Mouse (Mus musculus) cerebellum, adult 8-10 months (tissue): ENCODE measurements around the gene Cps1.
A peak's percentile ranks its signal among the peaks of the same experiment; 100 is the strongest.

Experiments
- DNase-seq: peaks from one replicate; pipeline ENCODE4 v3.0.0; 2022

Gene Cps1

GRCm38 (mm10) chr1:67122797-67123196 lies at the start of gene Cps1:
Cps1 (plus strand) TSS chr1:67123026.
- DNase-seq, result no peak

DNA sequence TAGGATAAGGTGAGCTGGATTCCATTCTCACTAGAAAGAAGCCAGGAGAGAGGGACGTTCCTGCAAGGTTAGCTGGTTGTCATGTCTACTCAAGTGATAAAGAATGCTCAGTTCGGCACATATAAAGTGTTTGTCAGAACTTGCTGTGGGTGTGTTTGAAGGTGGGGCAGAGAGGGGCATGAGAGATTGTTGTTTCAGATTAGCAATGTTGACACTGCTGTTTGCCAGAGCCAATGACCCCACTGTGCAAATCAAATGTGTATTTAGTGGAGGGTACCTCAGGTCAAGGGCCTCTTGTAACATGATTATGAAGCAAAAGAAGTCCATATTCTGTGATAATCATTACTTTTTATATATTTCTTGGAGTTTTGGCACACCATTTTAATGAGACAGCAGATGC lies 45.1 kb upstream of the Cps1 start:
- no peak for DNase-seq

- no peak for DNase-seq
These were observed 44.2 kb upstream of the Cps1 start for GRCm38 (mm10) chr1:67078666-67079065.

- no peak for DNase-seq
These were observed 43.7 kb upstream of the Cps1 start for GRCm38 (mm10) chr1:67079146-67079545.

DNA sequence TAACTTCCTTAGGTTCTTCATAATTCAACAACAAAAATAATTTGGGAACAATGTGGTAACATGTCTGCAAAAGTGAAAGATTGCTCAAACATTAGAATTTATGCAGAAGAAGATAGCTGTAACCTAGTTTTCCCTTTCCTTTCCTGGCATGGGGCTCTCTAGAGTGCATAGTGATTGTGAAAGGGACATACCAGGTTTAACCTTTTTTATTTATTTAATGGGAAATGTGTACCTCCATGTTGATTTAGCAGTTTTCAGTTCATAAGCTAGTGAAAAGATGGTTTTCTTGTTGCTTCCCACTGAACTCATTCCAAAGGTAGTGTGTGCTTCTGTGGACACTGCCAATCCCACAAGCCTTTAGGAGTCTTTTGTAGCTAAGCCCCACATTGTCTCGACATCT lies 30.4 kb upstream of the Cps1 start:
- no peak for DNase-seq

- no peak for DNase-seq
These were observed 23.6 kb upstream of the Cps1 start for GRCm38 (mm10) chr1:67099215-67099614.

DNA sequence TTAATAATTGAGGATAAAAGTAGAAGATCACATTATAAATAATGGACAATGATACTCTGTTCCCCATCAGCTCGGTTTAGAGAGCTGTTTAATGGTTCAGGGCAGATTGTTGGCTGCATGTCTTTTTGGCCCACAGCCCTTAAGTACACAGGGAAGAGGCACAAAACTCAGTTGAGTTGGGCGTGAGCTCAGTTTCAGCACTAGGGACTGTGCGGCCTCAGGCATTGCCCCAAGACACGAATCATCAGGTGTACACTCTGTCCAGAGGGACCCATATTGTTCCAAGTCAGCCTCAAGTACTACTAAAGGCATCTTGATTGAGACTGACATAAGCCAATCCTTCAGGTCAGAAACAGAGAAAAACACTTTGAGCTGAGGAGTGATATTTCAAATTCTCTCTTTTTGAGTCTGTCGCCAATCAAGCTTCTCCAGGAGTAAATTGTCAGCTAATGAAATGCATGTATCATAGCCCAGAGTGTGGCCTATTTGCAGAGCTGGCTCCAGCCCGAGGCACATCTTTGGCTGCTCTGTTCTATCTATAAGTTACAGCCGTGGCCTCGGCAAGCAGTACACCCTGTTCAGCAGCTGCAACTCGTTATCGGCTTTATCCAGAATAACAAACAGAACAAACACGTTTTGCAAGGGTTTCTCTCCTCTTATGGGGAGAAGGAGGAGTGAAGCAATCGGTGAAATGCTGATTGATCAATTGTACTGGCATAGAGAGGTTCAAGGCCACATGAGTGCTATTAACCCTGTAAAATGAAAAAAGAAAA lies 19.2 kb upstream of the Cps1 start:
- DNase-seq, result no peak

GRCm38 (mm10) chr1:67111621-67112298 lies 11.1 kb upstream of the Cps1 start:
- no peak for DNase-seq

DNA sequence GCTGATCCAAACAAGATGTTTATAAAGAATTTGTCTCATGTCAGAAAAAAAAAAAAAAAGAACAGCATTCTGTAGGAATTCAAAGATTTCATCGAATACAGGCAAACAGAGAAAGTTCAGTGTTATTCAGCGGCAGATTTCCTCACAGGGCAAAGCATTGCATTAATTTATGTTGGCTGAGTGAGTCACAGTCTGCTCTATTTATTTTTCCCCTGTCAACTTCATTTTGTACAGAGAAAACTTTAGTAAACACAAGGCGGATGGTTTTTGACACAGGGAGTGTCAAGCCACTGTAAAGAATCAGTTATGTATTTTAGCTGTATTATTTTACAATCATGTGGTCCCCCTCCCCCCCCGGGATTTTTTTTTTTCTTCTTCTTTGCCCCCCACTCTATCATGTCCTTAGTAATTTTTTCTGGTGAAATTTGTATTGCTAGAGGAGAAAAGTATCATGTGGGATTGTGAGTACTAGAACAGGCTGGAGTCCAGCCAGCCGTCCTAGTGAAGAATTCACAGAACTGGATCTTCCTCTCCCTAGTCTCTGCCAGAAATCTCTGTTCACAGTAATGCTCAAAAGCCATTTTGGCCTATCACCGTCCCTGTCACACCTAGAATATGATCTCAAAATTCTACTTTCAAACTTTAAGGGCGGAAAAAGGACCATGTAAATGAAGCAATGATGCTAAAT lies 9.3 kb upstream of the Cps1 start:
- DNase-seq, result no peak

DNA sequence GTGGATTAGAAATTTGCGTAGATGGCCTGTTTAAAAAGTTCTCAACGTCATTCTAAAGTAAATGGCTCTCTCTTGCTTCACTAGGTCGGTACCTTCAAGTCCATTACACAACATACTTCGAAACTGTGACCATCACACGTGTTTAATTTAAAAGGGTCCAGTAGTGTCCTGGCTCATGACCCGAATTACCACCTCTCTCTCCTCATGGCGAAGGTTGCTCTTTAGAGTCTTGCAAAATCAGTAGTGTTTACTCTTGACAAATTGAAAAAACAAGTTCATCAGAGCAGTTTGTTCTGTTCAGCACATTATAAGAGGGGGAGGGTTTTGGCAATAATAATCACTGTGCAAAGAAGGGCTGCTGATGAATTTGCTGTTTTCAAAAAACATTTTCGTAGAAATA lies 6.3 kb upstream of the Cps1 start:
- DNase-seq, result no peak

DNA sequence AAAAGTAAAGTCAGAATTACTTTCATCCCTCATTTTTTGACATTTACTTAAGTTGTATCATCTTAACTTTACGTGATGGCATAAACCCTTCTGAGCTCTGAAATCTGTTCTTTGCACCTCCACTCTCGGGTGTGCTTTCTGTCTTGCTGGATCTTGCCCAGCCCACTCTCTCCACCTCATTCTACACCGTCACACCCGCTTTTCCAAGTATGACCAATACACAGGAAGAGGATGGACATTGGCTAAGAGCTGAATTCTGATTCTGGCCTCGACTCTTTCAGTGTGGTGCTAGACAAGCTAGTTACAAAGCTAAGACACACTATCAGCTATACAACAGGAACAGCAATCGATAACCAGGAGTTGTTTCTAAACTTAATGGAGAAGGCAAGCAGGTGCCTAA lies 5.0 kb upstream of the Cps1 start:
- no peak for DNase-seq

- DNase-seq, result no peak
These were observed 2.6 kb downstream of the Cps1 start for GRCm38 (mm10) chr1:67125433-67125832.

DNA sequence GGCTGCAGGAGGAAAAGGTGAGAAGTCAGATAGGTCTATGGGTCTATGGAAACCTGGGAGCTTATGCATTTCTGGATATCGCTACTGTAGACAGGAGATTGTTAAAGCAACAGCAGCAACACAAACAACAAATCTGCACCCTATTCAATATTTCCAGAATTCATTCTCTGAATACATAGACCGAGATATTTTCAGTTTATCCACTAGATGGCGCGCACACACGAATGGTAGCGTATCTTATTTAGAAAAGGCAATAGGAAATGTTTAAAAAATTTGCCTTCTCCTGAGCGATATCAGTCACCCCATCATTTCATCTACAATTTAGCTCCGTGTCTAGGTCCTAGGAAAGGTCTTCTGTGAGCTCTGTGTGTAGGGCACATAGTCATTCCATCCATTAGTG lies 21.1 kb downstream of the Cps1 start:
- DNase-seq, result no peak

DNA sequence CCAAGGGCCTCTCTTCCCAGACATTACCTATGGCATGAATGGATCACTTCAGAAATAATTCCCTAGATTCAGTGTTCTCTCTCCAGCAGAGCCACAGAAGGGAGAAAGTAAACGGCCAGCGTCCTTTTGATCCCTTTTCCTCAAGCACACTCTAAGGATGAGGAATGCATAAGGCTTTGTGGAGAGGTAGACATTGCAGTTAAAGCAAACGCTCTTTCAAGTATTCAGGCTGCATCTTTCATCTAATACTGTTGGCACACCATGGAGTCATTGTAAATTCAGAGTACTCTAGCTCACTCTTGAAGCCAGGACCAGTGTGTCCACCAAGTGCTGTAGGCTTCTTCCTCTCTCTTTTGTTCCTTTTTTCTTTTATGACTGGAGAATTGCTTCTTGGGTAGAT lies 28.4 kb downstream of the Cps1 start:
- no peak for DNase-seq

GRCm38 (mm10) chr1:67167283-67167682 lies 44.5 kb downstream of the Cps1 start:
- DNase-seq, result no peak

DNA sequence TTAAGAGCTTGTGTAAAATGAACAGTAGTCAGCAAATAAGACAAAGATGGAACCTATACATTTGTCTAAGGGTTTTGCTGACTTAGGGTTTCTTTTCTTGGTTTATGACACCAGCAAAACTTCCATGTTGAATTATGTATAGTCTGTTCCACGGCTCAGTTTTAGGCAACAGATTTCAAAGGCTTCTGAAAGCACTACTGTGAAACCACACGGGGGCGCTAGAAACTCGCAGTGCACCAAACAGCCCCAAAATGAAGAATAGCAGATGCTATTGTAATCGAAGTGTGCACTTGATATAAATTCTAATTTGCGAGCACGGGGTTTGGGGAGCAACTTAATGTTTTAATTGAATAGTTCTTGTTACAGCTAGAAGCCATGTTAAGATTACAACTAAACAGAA lies 58.3 kb downstream of the Cps1 start:
- peak; percentile 27 for DNase-seq

- no peak for DNase-seq
These were observed 59.4 kb downstream of the Cps1 start for GRCm38 (mm10) chr1:67182201-67182600.

GRCm38 (mm10) chr1:67183532-67183931 lies 60.7 kb downstream of the Cps1 start:
- DNase-seq, result no peak

- DNase-seq, result no peak
These were observed 61.3 kb downstream of the Cps1 start for GRCm38 (mm10) chr1:67184134-67184533.

- DNase-seq, result no peak
These were observed 74.5 kb downstream of the Cps1 start for GRCm38 (mm10) chr1:67197335-67197734.

DNA sequence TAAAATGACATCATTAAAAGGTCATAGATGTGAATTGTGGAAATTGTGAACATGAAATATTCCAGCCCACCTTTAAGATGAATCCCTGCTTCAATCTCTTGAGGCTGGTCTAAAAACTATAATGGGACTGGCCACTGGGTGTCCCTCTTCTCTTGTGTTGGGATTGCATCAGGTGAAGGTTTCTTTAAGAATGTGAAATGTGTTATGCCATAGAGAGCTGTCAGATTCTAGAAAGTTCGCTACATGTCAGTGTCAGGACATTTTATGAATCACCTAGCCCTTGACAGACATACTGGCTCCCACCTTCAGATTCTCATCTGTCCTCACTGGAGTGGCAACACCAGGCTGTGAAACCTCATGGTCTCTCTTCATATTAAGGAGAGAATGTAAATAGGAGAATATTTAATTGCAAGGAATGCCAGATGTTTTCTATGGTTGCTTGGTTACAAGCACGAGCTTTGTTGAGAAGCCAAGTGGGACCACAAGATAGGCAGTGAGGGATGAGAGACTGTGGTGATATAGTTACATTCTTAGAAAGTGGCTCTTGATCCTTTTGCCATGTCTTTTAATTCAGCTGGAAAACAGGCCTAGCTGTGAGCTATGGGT lies 95.6 kb downstream of the Cps1 start:
- DNase-seq, result peak; percentile 1

DNA sequence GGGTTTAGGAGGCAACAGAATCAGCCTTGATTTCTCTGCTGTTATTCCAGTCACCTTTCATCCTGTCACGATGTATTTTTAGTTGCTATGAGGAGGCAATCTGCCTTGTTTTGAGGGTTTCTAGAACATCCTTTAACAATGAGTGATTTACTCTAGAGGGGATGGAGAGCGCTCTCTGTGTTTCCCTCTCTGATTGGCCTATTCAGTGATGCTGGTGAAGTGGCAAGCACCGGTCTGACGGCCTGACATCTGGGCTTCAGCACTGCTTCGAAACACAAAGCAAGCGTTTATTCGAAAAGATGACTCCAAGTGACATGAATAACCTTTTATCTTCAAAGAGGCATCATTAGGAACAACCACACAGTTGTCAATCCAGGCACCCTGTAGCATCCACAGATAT lies 100.8 kb downstream of the Cps1 start:
- DNase-seq, result no peak

- DNase-seq, result no peak
These were observed 112.0 kb downstream of the Cps1 start for GRCm38 (mm10) chr1:67234861-67235260.
